Mouse (Mus musculus): ENCODE measurements around the gene Tssk6.

DNA sequence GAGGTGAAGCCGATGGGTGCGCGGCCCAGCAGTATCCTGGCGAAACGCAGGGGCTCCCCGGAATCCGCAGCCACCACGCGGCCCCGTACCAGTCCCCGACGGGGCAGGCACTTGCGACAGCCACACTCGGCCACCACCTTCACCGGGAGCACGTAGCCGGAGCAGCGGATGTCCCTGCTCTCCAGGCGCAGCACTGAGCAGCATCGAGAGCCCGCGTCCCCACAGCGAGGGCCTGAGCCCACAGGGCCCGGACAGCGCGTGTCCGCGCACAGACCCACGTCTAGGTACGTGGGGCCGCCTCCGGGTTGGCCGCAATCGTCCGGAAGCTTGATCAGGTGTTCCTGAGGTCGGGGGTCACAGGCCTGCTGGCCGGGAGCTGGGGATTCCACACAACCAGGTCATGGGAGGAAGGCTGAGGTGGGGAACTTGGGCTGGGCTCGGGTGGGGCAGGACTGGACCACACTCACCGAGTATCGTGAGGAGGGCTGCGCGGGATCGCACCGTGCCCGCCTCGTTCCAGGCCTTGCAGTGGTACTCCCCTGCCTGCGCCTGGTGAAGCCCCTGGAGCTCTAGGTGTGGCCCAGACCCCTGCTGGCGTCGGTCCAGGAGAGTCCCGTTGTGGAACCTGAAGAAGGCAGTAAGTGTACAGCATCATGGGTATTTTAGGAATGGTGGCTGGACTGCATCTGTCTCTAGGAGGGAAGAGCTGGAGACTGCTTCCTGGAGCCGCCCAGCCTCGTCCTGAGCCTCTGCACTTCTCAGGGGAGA is 19.0 kb upstream of the Tssk6 start:
- TF ChIP-seq POLR2A (IDR thresholded peaks at IDR 0.05; ENCODE audit: low read depth, low read length) (no peak), CTCF (IDR thresholded peaks at IDR 0.05; ENCODE audit: extremely low read depth, insufficient read depth, insufficient read length, insufficient replicate concordance) (no peak)

All from spleen, adult 2 months (tissue).